Mouse (Mus musculus) ovary, postnatal 36 days (tissue): ENCODE data around the gene Esp15.
"Not testable (repeated sequence)": the region's sequence is repeated elsewhere in the genome, so short reads cannot be mapped to it uniquely, and the experiment has no call there.

Source experiments
- DNase-seq: peaks from one replicate; pipeline ENCODE4 v3.0.0; 2022; ENCODE audit warnings: low spot score, mixed read lengths

The Esp15 gene

DNA sequence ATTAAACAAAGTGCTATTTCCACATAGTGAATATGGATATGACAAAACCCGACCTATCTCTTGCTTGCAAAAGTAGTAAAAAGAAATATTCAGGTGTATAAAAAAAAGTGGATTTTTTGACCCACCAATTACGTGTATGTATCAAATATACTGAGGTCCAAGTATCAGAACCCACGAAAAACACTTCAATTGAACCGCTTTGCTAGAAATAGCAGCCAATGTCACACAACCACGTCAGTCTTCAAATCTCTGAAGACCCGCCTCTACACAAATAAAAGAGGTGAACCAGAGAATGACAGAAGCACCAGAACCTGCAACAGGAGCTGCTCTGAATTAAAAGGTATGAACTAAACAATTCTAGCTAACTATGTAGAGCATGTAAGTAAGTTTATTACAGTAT lies at the start of gene Esp15:
Gene Esp15, plus strand, starts transcription at position 301 of the 400 bp plus-strand sequence.
- not testable (repeated sequence) for DNase-seq

DNA sequence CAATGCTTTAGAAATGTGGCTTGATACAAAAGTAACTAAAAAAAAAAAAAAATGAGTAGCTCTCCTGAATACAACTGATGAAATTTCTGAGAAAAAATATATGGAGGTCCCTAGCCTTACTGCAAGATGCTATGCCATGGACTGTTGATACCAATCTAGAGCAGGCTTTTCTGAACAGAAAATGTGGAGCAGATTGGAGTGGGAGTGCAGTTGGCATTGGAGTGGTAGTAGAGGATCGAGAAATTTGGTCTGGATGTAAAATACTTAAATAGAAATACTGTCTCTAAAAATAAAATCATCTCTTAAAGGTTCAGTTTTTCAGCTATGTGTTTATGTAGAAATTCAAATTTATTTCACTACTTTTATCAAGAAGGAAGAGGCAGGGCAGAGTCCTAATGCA lies 49.2 kb upstream of the Esp15 start:
- DNase-seq = no peak
